Mouse (Mus musculus) lung, postnatal 36 days (tissue): ENCODE measurements around the gene Tut7.
"Not testable (repeated sequence)": the region's sequence is repeated elsewhere in the genome, so short reads cannot be mapped to it uniquely, and the experiment has no call there.

Experiments used
- DNase-seq: peaks from one replicate; pipeline ENCODE4 v3.0.0; 2022; ENCODE audit warnings: mixed read lengths

The Tut7 gene

DNA sequence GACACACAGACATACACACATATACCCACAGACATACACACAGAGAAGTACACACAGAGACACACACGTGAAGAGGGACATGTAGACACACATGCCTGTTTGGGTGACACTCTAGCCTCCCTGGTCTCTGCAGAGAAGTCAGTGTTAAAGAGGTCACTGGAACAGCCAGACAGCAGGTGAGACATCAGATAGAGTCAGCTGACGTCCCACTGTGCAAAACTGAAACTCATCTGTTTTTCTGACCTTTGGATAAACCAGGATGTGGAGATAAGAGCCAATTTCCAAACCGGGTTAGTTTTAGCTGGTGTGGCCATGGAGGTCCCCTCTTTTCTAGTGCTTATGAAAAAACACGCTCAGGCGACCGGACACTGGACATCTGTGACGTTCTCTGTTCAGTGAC, 9.5 kb upstream of the Tut7 start:
- DNase-seq = no peak

- no peak for DNase-seq
Measured at GRCm38 (mm10) chr13:59825966-59826365, 3.0 kb upstream of the Tut7 start.

- no peak for DNase-seq
Measured at GRCm38 (mm10) chr13:59820836-59821235, 2.1 kb downstream of the Tut7 start.

DNA sequence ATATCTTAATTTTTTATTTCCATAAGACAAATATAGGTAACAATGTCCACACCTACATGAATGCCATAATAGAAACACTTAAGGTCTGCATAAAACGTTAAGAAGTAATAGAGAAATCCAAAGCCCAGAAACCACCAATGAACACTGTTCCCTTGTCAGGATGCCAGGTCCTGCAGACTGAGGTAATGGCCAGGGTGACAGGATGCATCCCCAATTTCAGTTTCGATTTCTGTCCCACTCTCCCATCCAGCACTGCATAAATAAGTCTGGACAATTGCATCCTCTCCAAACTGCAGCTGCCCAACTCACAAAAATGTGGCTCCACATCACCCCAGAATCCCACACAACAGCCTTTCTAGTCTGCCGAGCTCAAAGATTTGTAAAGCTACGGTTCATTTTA, 2.8 kb downstream of the Tut7 start:
- peak; percentile 68 for DNase-seq

DNA sequence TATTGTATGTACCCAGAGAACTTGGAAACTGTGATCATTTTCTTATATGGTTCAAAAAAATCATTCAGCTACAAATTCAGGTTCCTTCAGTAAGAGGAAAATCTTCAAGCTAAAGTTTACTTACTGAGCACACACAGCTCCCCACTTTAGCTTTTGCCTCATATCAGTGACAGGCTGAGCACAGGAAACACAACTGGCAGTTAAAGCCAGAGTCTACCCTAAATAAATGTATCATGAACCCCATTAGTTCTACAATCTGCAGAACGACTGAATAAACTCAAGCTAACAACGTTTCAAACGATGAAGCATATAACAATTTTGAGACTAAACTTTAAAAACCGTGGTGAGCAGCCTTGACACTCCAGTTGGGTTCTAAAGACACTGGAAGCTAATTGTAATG, 5.6 kb downstream of the Tut7 start:
- DNase-seq = no peak

DNA sequence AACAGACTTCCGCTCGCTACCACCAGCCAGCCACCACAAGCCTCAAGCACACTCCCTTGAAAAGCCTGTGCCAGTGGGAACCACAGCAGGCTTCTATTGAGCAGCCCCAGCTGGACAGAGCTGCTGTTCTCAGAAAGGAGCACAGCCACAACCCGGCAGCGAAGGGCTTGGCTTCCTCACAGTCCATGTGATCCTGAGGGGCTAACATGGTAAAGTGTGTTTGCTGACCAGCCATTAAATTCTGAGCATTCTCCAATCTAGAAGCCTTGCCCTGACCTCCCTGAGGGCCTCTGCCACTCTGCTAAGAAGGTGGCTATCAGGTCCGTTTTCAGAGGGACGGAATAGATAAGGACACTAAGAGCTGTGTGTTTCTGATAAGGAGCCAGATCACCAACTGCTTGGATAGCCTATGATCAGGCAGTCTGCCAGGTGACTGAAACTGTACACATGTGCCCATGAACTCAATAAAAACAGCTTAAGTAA, 8.8 kb downstream of the Tut7 start:
- DNase-seq = peak; percentile 37

- no peak for DNase-seq
Measured at GRCm38 (mm10) chr13:59811581-59811980, 11.4 kb downstream of the Tut7 start.

DNA sequence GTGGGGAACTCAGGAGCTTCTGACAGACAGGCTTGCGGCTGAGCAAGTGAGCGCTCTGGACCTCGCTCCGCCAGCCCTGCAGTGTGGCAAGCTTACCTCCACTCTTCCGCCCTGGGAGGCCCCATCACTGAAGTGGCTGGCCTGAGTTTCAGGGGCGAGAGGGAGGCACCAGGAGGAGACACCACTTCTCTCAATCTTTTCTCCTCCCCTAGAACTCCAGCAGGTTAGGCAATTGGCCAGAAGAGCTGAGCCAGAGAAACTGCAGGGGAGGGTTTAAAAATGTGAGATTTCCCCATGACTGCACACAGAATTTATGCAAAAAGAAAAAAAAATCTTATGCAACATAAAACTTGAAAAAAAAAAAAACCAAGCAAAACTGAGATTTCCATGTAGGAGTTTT, 21.9 kb downstream of the Tut7 start:
- DNase-seq = no peak

DNA sequence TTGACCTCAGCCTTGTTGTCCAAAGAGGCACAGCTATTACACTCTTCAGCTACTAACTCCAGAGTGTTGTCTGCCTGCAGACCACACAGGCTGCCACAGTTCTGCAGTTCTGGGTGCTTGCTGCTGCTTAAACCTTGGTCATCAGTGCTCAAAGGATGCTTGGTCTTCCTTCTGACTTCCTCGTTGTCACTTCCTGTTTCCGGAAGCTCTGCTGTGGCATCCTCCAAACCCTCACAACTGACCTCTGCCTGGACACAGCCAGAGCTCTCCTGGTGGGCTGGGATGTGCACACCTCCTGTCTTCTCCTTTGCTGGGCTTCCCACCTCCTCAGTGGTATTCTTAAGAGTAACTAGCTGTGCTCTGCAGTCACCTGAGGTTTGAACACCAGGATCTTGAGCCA, 22.9 kb downstream of the Tut7 start:
- no peak for DNase-seq

GRCm38 (mm10) chr13:59798306-59798705, 24.6 kb downstream of the Tut7 start:
- DNase-seq = no peak

DNA sequence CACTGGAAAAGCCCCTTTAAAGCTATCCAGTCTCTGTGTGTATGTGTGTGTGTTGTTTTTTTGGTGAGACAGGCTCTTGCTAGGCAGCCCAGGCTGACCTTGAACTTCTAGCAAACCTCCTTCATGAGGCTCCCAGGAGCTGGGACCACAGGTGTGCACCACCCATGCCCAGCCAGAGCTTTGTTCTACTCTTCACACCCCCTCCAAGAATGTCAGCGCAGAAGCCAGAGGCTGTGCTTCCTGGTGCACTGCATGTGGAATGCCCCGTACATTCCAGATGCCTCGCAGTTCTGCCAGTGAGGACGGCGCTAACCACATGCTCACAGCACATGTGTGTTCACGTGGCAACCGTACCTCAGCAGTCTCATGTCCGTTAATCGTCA, 26.5 kb downstream of the Tut7 start:
- no peak for DNase-seq

GRCm38 (mm10) chr13:59795807-59796465, 27.0 kb downstream of the Tut7 start:
- no peak for DNase-seq

DNA sequence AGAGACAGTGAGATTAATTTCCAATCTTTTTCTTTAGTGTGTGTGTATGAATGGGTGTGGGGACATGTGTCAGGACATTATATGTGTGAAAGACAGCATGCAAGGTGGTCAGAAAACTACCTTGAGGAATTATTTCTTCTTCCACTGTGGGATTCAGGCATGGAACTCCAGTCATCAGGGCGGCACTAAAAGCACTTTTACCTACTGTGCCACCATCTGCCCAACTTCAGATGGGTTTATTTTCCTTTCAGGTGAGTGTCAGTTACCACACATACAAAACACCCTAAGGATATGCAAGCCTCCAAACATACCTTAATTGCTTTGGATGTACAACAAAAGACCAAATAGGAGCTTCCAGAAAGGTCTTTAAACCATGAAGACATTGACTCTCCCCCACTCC, 28.2 kb downstream of the Tut7 start:
- DNase-seq = no peak

GRCm38 (mm10) chr13:59782145-59782544, 40.8 kb downstream of the Tut7 start, which contains the start of gene Gm49354:
TSS of gene Gm49354 (minus strand) at chr13:59782245.
- DNase-seq = no peak

GRCm38 (mm10) chr13:59779744-59780264, 43.1 kb downstream of the Tut7 start:
- DNase-seq = not testable (repeated sequence)

GRCm38 (mm10) chr13:59779213-59779612, 43.7 kb downstream of the Tut7 start:
- DNase-seq = no peak

- DNase-seq = peak; percentile 56
Measured at GRCm38 (mm10) chr13:59775168-59775567, 47.8 kb downstream of the Tut7 start.

GRCm38 (mm10) chr13:59771257-59771656, 51.7 kb downstream of the Tut7 start:
- peak; percentile 87 for DNase-seq

- peak; percentile 26 for DNase-seq
Measured at GRCm38 (mm10) chr13:59770847-59771246, 52.1 kb downstream of the Tut7 start.

- DNase-seq = peak; percentile 90
Measured at GRCm38 (mm10) chr13:59770164-59770562, 52.8 kb downstream of the Tut7 start.

DNA sequence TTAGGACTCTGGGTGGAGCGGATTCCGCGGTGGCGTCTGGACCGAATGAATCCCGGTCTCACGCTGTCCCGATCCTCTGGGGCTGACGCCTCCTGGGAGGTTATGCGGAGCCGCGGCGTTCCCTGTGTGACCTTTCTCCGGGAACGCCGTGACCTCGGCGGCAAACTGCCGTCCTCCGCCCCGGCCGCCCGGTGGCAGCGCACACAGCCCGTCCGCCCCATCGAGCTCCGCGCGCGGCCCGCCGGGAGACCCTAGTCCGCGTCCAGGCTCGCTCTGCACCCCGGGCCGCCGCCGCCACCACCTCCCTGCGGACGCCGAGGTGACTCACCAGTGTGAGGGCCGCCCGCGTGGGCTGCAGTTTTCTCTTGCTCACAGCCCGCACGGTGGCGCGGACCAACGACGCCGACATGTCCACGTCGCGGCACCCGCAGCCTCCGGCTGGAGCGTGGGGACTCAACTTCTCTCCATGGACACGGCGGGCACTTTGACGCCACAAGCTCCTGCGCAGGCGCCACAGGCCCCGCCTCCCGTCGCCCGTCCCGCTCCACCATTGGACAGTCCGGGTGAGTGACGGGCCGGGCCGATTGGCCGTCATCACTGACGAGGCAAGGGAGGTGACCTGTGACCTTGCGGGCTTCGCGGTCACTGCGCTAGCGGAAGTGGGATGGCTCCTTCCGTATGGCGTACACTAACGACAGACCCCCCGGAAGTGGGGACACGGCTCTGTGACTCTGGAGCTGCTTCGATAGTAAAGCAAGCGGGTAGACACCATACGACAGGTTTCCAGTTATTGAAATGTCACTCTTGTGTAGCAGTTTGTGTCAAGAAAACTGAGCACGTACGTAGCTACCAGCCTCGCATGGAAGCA, 53.4 kb downstream of the Tut7 start, which contains the start of gene Isca1:
Gene Isca1, minus strand, starts transcription at position 515 of the 868 bp plus-strand sequence.
- peak; percentile 99 for DNase-seq

DNA sequence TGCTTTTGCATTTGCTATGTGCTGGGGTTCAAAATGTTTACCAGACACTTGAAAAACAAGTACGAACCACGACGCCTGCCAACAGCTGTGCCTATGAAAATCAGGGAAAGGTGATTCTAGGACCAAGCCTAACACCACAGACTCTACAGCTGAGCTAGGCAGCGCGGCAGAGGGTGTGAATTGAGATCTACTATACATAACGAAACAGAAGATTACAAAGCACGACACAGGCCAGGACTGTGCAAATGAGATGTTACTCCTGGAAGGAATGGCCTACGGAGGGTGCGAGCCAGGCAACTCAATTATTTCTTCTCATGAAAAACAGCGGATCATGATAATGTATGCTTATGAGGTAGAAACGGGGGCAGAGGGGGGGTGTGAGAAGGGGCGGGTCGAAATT, 54.4 kb downstream of the Tut7 start:
- peak; percentile 31 for DNase-seq

DNA sequence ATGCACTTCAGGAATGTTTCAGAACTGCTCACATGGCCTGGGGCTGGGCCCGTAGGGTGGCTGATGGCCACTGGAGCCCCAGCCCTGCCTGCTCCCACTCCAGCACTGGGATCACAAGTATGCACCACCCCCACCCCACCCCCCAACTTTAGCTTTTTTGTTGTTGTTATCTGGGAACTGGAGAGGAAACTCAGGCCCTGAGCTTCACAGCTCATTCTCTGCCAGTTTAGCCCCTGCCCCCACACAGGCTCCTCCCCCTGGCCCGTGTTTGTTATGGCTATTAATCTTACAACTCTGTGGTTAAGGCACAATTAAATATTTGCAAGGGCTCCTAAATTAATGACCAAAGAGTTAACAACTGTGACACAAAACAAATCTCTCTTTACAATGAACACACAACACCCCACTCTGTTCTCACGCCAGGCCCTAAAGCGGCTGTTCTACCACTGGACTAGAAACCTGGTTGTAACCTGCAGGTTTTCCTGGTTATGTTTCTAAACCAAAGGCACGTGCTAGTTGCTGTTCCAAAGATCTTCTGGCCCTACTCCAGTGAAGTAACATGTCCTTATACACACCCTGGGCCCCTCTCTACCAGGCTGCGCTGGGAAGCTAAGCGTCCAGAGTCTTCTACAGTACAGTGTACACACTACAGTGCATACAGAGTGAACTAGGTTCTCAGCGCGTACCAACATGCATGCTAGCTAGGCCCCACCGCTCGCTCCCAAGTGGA, 56.0 kb downstream of the Tut7 start:
- DNase-seq = peak; percentile 39
